Mouse (Mus musculus): Measurements from ENCODE around the gene Lrrc8c. TPM values are rescaled to one million over a fixed set of nuclear protein-coding genes. Genes with fewer than 3 reads are reported as not detected.

The Lrrc8c gene
- polyA plus RNA-seq, 1 experiment, result 69.4 TPM

DNA sequence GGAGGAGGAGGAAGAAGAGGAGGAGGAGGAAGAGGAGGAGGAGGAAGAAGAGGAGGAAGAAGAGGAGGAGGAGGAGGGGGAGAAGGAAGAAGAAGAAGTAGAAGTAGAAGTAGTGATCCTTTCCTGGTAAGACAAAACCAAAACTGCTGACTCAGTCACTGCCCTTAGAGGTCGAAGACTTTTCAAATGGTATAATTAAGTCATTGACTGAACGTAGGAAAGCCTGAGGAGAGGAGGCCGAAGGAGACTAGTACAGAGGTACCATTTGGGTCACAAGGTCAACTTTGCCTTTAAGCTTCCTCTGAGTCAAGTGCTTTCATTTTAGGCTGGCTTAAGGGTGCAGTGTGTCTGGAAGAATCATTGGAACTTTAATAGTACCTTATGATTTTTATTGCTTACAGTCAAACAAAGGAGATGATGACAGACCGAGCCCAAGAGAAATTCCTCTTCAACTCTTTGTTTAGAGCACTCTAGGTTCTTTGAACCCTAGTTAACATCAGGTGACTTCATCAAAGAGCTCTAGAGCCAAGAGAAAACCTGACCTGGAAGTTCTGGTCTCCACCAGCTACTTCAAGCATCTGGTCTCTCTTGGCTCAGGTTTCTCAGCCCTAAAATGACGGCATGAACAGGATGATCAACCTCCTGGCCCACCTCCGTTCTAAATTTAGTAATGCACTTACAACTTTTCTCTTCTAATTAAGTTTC is 49.0 kb downstream of the Lrrc8c start:
- TF ChIP-seq POLR2A (IDR thresholded peaks at IDR 0.05; ENCODE audit: control insufficient read depth, extremely low read depth, insufficient read depth, low read length, poor library complexity), result no peak
- TF ChIP-seq CTCF (IDR thresholded peaks at IDR 0.05; ENCODE audit: borderline replicate concordance, control insufficient read depth, extremely low read depth, insufficient read depth, low read length, poor library complexity), result no peak
- no peak overlapping the region for H3K4me3 ChIP-seq (ENCODE audit: control insufficient read depth, insufficient read depth, low read length)
- no peaks in the 10 kb centered on the region for H3K4me1 ChIP-seq (replicated peaks; ENCODE audit: control insufficient read depth, insufficient read depth, low read length)
- 82% methylated on average over 6 of the region's 6 CpGs for WGBS
- DNase-seq, result no peak
- H3K36me3 ChIP-seq (ENCODE audit: control insufficient read depth, insufficient read depth, low read length), result 0 out of 2 replicates have a peak, but pooled peaks cover 4% of the 10 kb centered on the region
- no peaks in the 10 kb centered on the region for H3K27me3 ChIP-seq (ENCODE audit: control insufficient read depth, insufficient read depth, low read length)
- no peak overlapping the region for H3K27ac ChIP-seq (ENCODE audit: control insufficient read depth, insufficient read depth, low read length)

DNA sequence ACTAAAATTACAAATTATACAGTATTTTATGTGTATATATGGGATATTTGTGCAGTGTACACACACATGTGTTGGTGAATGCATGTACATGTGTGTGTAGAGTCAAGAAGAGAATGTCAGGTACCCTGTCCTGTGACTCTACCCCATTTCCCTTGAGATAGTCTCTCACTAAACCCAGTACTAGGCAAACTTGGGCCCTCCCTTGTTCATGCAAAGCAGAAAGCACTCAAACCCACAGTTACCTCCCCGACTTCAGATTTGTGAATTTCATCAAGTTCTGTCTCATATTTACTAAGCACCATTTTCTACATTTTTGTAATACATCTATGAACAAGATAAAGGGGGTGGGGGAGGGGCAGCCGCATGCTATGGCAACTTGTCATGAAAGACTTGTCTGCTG is 50.0 kb downstream of the Lrrc8c start:
- Histone ChIP-seq H3K4me1 (replicated peaks; ENCODE audit: control insufficient read depth, insufficient read depth, low read length) (no peaks in the 10 kb centered on the region), H3K36me3 (ENCODE audit: control insufficient read depth, insufficient read depth, low read length) (0 out of 2 replicates have a peak, but pooled peaks cover 4% of the 10 kb centered on the region), H3K27ac (ENCODE audit: control insufficient read depth, insufficient read depth, low read length) (no peak overlapping the region), H3K27me3 (ENCODE audit: control insufficient read depth, insufficient read depth, low read length) (no peaks in the 10 kb centered on the region), H3K4me3 (ENCODE audit: control insufficient read depth, insufficient read depth, low read length) (no peak overlapping the region)
- WGBS, result 95% methylated on average over 2 of the region's 2 CpGs
- TF ChIP-seq POLR2A (IDR thresholded peaks at IDR 0.05; ENCODE audit: control insufficient read depth, extremely low read depth, insufficient read depth, low read length, poor library complexity) (no peak), CTCF (IDR thresholded peaks at IDR 0.05; ENCODE audit: borderline replicate concordance, control insufficient read depth, extremely low read depth, insufficient read depth, low read length, poor library complexity) (no peak)
- DNase-seq, result no peak

DNA sequence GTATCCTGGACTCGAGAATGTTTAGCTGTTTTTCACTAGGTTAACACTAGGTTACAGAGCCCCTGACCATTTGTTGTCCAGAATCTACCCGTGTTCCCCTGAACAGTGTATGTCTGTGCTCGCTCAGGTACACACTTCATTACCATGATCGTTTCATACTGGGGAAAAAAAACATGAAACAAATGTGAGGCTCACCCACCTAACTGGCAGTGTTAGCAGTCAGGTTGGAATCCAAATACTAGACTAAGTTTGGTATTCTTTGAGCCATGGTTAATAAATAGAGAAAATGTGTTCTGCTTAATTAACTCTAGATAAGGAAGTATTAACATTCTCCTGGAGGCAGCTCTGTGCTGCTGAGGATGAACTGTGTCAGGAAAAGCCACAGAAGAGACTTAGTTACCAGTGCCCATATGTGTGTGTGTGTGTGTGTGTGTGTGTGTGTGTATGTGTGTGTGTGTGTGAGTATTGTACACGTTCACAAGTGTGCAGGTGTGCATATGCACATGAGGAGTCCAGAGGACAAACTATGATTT is 53.0 kb downstream of the Lrrc8c start:
- no peak for DNase-seq

DNA sequence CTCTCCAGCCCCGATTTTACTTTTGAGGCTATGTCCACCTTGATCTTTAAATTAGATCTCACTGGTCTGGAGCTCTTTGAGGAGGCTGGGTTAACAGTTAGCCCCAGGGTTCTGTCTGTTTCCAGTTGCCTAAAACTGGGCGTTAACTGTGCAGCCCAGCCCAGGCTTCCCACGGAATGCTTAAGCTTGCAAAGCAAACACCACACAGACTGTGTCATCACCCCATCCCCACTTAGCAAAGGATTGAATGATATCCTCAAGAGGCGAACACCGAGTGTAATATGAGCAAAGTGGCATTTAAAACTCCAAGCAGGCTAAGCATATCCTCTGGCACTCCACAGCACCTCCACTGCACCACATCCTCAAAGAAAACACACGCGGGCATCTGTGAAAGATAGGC is 53.7 kb downstream of the Lrrc8c start:
- TF ChIP-seq POLR2A (IDR thresholded peaks at IDR 0.05; ENCODE audit: control insufficient read depth, extremely low read depth, insufficient read depth, low read length, poor library complexity) (no peak), CTCF (IDR thresholded peaks at IDR 0.05; ENCODE audit: borderline replicate concordance, control insufficient read depth, extremely low read depth, insufficient read depth, low read length, poor library complexity) (no peak)
- H3K27ac ChIP-seq (ENCODE audit: control insufficient read depth, insufficient read depth, low read length), result no peak overlapping the region
- no peak overlapping the region for H3K4me3 ChIP-seq (ENCODE audit: control insufficient read depth, insufficient read depth, low read length)
- no peaks in the 10 kb centered on the region for H3K36me3 ChIP-seq (ENCODE audit: control insufficient read depth, insufficient read depth, low read length)
- H3K27me3 ChIP-seq (ENCODE audit: control insufficient read depth, insufficient read depth, low read length), result no peaks in the 10 kb centered on the region
- peaks cover 5% of the 10 kb centered on the region for H3K4me1 ChIP-seq (replicated peaks; ENCODE audit: control insufficient read depth, insufficient read depth, low read length)
- 96% methylated on average over 7 of the region's 7 CpGs for WGBS
- DNase-seq, result no peak

More for the DNA sequence above, 53.0 kb downstream of the Lrrc8c start:
- Histone ChIP-seq H3K36me3 (ENCODE audit: control insufficient read depth, insufficient read depth, low read length) (no peaks in the 10 kb centered on the region), H3K27ac (ENCODE audit: control insufficient read depth, insufficient read depth, low read length) (no peak overlapping the region), H3K27me3 (ENCODE audit: control insufficient read depth, insufficient read depth, low read length) (no peaks in the 10 kb centered on the region), H3K4me3 (ENCODE audit: control insufficient read depth, insufficient read depth, low read length) (no peak overlapping the region), H3K4me1 (replicated peaks; ENCODE audit: control insufficient read depth, insufficient read depth, low read length) (0 out of 2 replicates have a peak, but pooled peaks cover 2% of the 10 kb centered on the region)
- 94% methylated on average over 5 of the region's 5 CpGs for WGBS
- TF ChIP-seq POLR2A (IDR thresholded peaks at IDR 0.05; ENCODE audit: control insufficient read depth, extremely low read depth, insufficient read depth, low read length, poor library complexity) (no peak), CTCF (IDR thresholded peaks at IDR 0.05; ENCODE audit: borderline replicate concordance, control insufficient read depth, extremely low read depth, insufficient read depth, low read length, poor library complexity) (no peak)

DNA sequence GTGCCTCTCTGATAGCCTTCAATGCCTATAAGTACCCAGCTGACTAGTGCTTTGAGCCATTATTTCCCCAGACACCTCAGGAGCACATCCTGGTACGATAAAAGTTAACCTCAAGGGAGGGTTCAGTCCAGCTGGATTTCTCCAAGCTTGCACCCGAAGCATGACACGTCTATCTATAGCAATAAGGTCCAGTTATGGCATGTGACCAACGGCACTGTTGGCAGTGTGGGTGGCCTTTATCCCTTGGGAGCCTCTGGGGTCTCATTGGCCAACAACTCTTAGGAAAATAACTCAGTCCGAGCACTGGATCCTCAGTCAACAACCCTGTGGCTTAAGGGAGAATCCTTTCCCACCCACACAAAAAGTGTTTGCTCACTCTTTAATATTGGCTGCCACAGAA is 55.6 kb downstream of the Lrrc8c start:
- Histone ChIP-seq H3K4me3 (ENCODE audit: control insufficient read depth, insufficient read depth, low read length) (no peak overlapping the region), H3K27ac (ENCODE audit: control insufficient read depth, insufficient read depth, low read length) (no peak overlapping the region), H3K4me1 (replicated peaks; ENCODE audit: control insufficient read depth, insufficient read depth, low read length) (peaks cover 13% of the 10 kb centered on the region), H3K27me3 (ENCODE audit: control insufficient read depth, insufficient read depth, low read length) (no peaks in the 10 kb centered on the region), H3K36me3 (ENCODE audit: control insufficient read depth, insufficient read depth, low read length) (peaks cover 6% of the 10 kb centered on the region)
- 94% methylated on average over 5 of the region's 5 CpGs for WGBS
- no peak for TF ChIP-seq POLR2A (IDR thresholded peaks at IDR 0.05; ENCODE audit: control insufficient read depth, extremely low read depth, insufficient read depth, low read length, poor library complexity)
- no peak for TF ChIP-seq CTCF (IDR thresholded peaks at IDR 0.05; ENCODE audit: borderline replicate concordance, control insufficient read depth, extremely low read depth, insufficient read depth, low read length, poor library complexity)
- DNase-seq, result no peak

DNA sequence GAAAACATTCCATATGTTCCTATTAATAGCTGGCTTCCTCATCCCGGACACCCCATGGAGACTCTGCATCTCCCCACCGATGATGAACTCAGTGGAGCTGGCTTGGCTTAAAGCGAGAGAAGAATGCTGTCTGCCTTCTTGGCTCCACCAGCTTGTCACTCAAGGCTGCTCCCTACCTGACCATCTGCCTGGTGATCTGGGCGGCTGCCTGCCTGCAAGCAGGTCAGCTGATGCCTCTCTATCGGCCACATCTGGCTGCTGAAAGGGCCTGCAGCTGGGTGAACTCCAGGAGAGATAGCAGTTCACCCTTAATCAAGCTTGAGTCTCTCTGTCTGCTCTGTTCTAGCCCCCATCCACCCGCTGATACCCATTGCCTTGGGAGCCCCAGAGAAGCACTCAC is 56.7 kb downstream of the Lrrc8c start:
- no peak overlapping the region for H3K4me3 ChIP-seq (ENCODE audit: control insufficient read depth, insufficient read depth, low read length)
- H3K4me1 ChIP-seq (replicated peaks; ENCODE audit: control insufficient read depth, insufficient read depth, low read length), result peaks cover 13% of the 10 kb centered on the region
- H3K27me3 ChIP-seq (ENCODE audit: control insufficient read depth, insufficient read depth, low read length), result no peaks in the 10 kb centered on the region
- no peak for TF ChIP-seq CTCF (IDR thresholded peaks at IDR 0.05; ENCODE audit: borderline replicate concordance, control insufficient read depth, extremely low read depth, insufficient read depth, low read length, poor library complexity)
- TF ChIP-seq POLR2A (IDR thresholded peaks at IDR 0.05; ENCODE audit: control insufficient read depth, extremely low read depth, insufficient read depth, low read length, poor library complexity), result no peak
- no peak for DNase-seq
- WGBS, result 95% methylated on average over 6 of the region's 6 CpGs
- no peak overlapping the region for H3K27ac ChIP-seq (ENCODE audit: control insufficient read depth, insufficient read depth, low read length)
- peaks cover 16% of the 10 kb centered on the region for H3K36me3 ChIP-seq (ENCODE audit: control insufficient read depth, insufficient read depth, low read length)

Data from thymus, adult 2 months (tissue).